Mouse (Mus musculus) limb, embryonic 14.5 days (tissue): ENCODE results near the gene P2ry6. TPM values are rescaled to one million over a fixed set of nuclear protein-coding genes. Genes with fewer than 3 reads are reported as not detected.

Experiments used
- ATAC-seq: fragments of 200-750 bp; cut with Nextera tagmentation; 2 replicates; pipeline ENCODE4 v1.8.0; 2017; ENCODE audit warnings: low read depth, moderate number of reproducible peaks, moderate TSS enrichment; ENCODE audit not compliant: low FRiP score
- DNase-seq: peaks from one replicate; pipeline ENCODE4 v3.0.0-alpha.2; 2015; ENCODE audit warnings: low spot score
- H3K27ac ChIP-seq: fragments of 300-500 bp; sonication (generic); replicated peaks from 2 replicates; pipeline ENCODE4 v1.5.1; 2014; ENCODE audit warnings: low read depth, mild to moderate bottlenecking, low read length, moderate library complexity, mixed read lengths
- H3K27me3 ChIP-seq: fragments of 300-500 bp; sonication (generic); 2 replicates; pipeline ENCODE4 v1.6.1; 2014; ENCODE audit warnings: low read length, mixed read lengths; ENCODE audit not compliant: control insufficient read depth, insufficient read depth
- H3K36me3 ChIP-seq: fragments of 300-500 bp; sonication (generic); 2 replicates; pipeline ENCODE4 v1.6.1; 2014; ENCODE audit warnings: mild to moderate bottlenecking, low read length, moderate library complexity, mixed read lengths; ENCODE audit not compliant: control insufficient read depth, insufficient read depth
- H3K4me1 ChIP-seq: fragments of 300-500 bp; sonication (generic); 2 replicates; pipeline ENCODE4 v1.6.1; 2014; ENCODE audit warnings: antibody characterized with exemption, low read length, mixed read lengths; ENCODE audit not compliant: control insufficient read depth, insufficient read depth
- H3K4me2 ChIP-seq: fragments of 300-500 bp; sonication (generic); replicated peaks from 2 replicates; pipeline ENCODE4 v1.6.1; 2014; ENCODE audit warnings: low read depth, mild to moderate bottlenecking, low read length, moderate library complexity; ENCODE audit not compliant: severe bottlenecking
- H3K4me3 ChIP-seq: fragments of 300-500 bp; sonication (generic); replicated peaks from 2 replicates; pipeline ENCODE4 v1.5.1; 2014; ENCODE audit warnings: low read length
- H3K9ac ChIP-seq: fragments of 300-500 bp; sonication (generic); 2 replicates; pipeline ENCODE4 v1.6.1; 2014; ENCODE audit warnings: mild to moderate bottlenecking, low read depth, low read length, moderate library complexity; ENCODE audit not compliant: severe bottlenecking
- H3K9me3 ChIP-seq: fragments of 300-500 bp; sonication (generic); 2 replicates; pipeline ENCODE4 v1.6.1; 2016; ENCODE audit warnings: low read length; ENCODE audit not compliant: control insufficient read depth
- POLR2A ChIP-seq: fragments of 200-500 bp; IDR thresholded peaks from 2 replicates; pipeline ENCODE4 v1.8.0; 2012; ENCODE audit warnings: inconsistent platforms, mild to moderate bottlenecking, moderate library complexity, borderline replicate concordance; ENCODE audit not compliant: insufficient read depth, insufficient read length; ENCODE audit errors: extremely low read depth
- WGBS: fragments of 180-500 bp; shearing (Covaris S2); extraction: QIAGEN DNeasy Blood & Tissue Kit; methylation state at CpG from one replicate; pipeline ENCODE4 v1.1.7; 2014; 5-methylcytosine and 5-hydroxymethylcytosine counted together
- polyA plus RNA-seq, 2 experiments: library from polyadenylated mRNA; depleted of rRNA in 1 of 2; stranded (reverse) in 1 of 2; unstranded in 1 of 2; fragments of >200 nt; fragmentation: Nextera tagmentation in 1 of 2; extraction: Ambion mirVana in 1 of 2; gene quantifications; 2 replicates each; pipeline versions ENCODE4 v1.2.1 to v1.2.3; 2012 to 2014

Gene P2ry6
- polyA plus RNA-seq, 2 experiments = 5.3 to 5.9 TPM

DNA sequence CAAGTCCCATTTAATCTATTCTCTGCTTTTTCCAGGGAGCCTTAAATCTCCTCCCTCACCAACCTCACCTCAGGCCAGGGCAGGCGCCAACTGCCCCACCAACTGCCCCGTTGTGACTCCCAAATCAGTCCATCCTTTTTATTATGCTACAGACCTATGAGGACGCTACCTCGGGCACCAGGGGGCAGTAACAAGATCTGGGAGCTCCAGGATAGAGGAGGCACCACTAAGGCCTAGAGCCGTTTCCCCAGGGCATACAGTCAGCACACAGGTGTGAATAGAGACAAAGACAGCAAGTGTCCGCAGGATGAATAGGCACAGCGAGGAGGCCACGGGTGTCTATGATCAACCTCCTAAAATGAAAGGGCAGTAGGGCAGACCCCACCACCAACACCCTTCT, 65.9 kb downstream of the P2ry6 start:
- peak overlapping the region; percentile 10; the same call in 1 of the 2 replicates for H3K27ac ChIP-seq
- DNase-seq (no peak), ATAC-seq (no peak)
- no peaks in the 10 kb centered on the region for H3K27me3 ChIP-seq
- H3K36me3 ChIP-seq = peaks cover 27% of the 10 kb centered on the region
- TF ChIP-seq POLR2A = no peak
- no peak overlapping the region for H3K4me2 ChIP-seq
- no peaks in the 10 kb centered on the region for H3K9me3 ChIP-seq
- peaks cover 27% of the 10 kb centered on the region for H3K4me1 ChIP-seq
- H3K9ac ChIP-seq = no peak overlapping the region
- no peak overlapping the region for H3K4me3 ChIP-seq
- 37% methylated on average over 8 of the region's 8 CpGs for WGBS

DNA sequence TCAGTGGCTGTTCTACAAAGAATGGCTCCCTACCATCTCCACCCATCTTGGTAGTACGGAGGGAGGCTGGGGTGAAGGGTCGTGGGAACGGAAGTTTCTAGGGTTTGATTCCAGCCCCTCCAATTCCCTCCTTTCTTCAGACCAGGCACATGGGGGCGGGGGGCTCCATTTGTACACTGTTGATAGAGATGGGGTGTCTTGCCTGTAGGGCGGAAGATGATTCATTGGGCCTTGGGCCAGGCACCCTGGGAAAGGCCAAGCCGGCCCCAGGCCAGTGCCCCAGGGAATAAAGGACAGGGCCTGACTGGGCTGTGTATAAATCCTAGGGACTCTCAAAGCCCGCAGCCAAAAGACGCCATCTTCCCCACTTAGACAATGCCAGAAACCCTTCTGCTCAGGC, 66.4 kb downstream of the P2ry6 start:
- H3K4me1 ChIP-seq = peaks cover 27% of the 10 kb centered on the region
- H3K4me2 ChIP-seq = no peak overlapping the region

DNA sequence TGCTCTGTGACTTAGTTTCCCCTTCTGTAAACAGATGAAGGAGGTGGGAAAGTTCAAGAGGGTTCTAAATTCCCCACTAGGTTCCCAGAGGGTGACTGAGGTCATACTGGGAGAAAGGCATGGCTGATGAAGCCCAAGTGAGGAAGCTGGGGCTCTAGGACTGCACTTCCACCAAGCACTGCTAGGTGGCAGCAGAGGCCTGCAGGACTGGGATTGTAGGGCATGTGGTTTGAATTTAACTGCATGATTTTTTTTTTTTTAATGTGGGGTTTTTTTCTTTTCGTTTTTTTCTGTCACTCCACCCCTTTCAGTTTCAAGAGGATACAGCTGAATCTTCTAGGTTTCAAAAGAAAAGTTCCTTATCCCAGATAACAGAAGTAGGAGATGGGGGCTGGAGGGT, 67.2 kb downstream of the P2ry6 start:
- 0 out of 2 replicates have a peak overlapping the region, but pooled peaks have one; percentile 14 for H3K4me2 ChIP-seq
- H3K27ac ChIP-seq = peak overlapping the region; percentile 11; the same call in 1 of the 2 replicates
- ATAC-seq (peak; percentile 44; the same call in 1 of the 2 replicates), DNase-seq (peak; percentile 87)
- peaks cover 26% of the 10 kb centered on the region for H3K4me1 ChIP-seq
- no peaks in the 10 kb centered on the region for H3K9me3 ChIP-seq
- no peak overlapping the region for H3K4me3 ChIP-seq
- WGBS = 0% methylated on average over 1 of the region's 1 CpGs
- H3K9ac ChIP-seq = no peak overlapping the region
- TF ChIP-seq POLR2A = no peak
- no peaks in the 10 kb centered on the region for H3K27me3 ChIP-seq
- H3K36me3 ChIP-seq = peaks cover 27% of the 10 kb centered on the region

More for the DNA sequence above, 66.4 kb downstream of the P2ry6 start:
- peak overlapping the region; percentile 10 for H3K27ac ChIP-seq
- no peaks in the 10 kb centered on the region for H3K9me3 ChIP-seq
- peaks cover 27% of the 10 kb centered on the region for H3K36me3 ChIP-seq
- no peak for TF ChIP-seq POLR2A
- no peak for DNase-seq
- ATAC-seq = no peak
- H3K27me3 ChIP-seq = no peaks in the 10 kb centered on the region
- no peak overlapping the region for H3K4me3 ChIP-seq
- H3K9ac ChIP-seq = no peak overlapping the region
- 87% methylated on average over 8 of the region's 8 CpGs for WGBS

DNA sequence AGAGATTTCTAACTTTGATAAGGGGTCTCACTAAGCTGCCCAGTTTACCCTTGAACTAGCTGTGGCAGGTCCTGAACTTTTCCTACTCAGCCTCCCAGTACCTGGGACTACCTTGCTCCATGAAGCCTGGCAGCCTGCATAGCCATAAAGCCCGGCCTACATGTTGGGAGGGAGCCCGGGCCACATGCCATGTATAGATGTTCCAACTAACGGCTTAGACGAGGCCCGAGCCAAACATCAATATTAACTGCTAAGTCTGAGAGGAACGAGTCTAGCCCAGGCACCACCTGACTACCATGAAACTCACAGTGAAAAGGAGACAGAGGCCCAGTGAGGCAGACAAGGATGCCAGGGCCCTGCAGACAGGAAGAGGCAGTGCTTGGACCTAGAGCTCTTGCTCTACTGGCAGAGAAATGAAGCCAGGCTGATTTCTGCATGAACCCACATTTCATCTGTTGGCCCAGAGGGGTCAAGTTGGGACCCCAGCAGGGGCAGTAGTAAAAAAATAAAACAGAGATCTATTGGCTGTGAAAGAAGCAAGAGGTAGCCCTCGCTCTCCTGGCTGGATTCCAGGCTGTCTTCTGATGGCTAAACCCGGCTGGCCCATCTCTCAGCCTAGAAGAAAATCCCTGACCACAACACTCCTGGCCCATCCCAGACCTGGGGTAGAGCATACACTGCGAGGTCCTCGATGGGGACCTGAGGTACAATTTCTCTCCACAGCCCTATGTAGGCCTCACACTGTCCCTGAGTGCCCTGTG, 68.2 kb downstream of the P2ry6 start:
- Histone ChIP-seq H3K9ac (no peak overlapping the region), H3K4me3 (no peak overlapping the region), H3K36me3 (peaks cover 31% of the 10 kb centered on the region), H3K4me2 (no peak overlapping the region), H3K27ac (no peak overlapping the region), H3K27me3 (no peaks in the 10 kb centered on the region), H3K4me1 (peaks cover 16% of the 10 kb centered on the region), H3K9me3 (no peaks in the 10 kb centered on the region)
- DNase-seq = no peak
- WGBS = 91% methylated on average over 10 of the region's 10 CpGs
- ATAC-seq = no peak
- TF ChIP-seq POLR2A = no peak

DNA sequence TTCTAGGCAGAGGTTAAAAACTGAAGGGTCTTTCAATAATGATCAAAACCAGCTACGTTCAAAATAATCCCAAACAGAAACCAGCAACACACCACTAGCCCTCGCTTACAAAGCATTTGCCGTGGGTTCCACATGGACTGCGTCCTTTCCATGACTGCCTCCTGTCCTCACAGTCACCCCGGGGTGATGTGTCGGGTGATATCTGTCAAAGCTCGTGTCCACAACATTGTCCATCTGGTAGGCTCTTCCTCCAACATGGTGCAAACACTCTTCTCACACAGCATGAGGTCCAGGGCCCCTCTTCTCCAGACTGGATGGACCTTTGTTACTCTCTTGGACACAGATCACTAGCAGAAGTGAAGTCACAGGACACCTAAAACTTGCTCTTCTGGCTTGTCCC, 69.4 kb downstream of the P2ry6 start:
- H3K9ac ChIP-seq = no peak overlapping the region
- 83% methylated on average over 7 of the region's 7 CpGs for WGBS
- no peaks in the 10 kb centered on the region for H3K9me3 ChIP-seq
- H3K4me1 ChIP-seq = peaks cover 11% of the 10 kb centered on the region; the same call in 1 of the 2 replicates
- no peaks in the 10 kb centered on the region for H3K27me3 ChIP-seq
- H3K27ac ChIP-seq = no peak overlapping the region
- DNase-seq (no peak), ATAC-seq (no peak)
- H3K4me3 ChIP-seq = no peak overlapping the region
- H3K36me3 ChIP-seq = peaks cover 31% of the 10 kb centered on the region
- no peak overlapping the region for H3K4me2 ChIP-seq
- TF ChIP-seq POLR2A = no peak
